Mouse (Mus musculus) v-Abl transformed pro-B cells (cell line): Measurements from ENCODE around the gene Setd7.

ENCODE experiments used
- in situ Hi-C, 2 experiments: fragments of 400-800 bp; cut with MboI; formaldehyde crosslinking; loops; one replicate each; pipeline ENCODE4 v1.15.1; 2025; ENCODE audit not compliant: unreplicated experiment in 2 of 2

Setd7 gene

GRCm38 (mm10) chr3:51561109-51561992 is 672 bp upstream of the Setd7 start:
- in situ Hi-C loops = loop anchor here in 1 of 2 experiments (5.0 kb wide), 2 partner anchors 79 to 184 kb away; partner anchors contain the start of gene Rab33b

GRCm38 (mm10) chr3:51559594-51560450 is 857 bp downstream of the Setd7 start:
- in situ Hi-C loops = loop anchor here in 1 of 2 experiments (5.0 kb wide), 2 partner anchors 78 to 183 kb away; partner anchors contain the start of gene Rab33b

- in situ Hi-C loops = no loop called here
Measured at GRCm38 (mm10) chr3:51555583-51555982, 5.1 kb downstream of the Setd7 start.

GRCm38 (mm10) chr3:51554836-51555235 is 5.8 kb downstream of the Setd7 start:
- in situ Hi-C loops = no loop called here

GRCm38 (mm10) chr3:51554067-51554466 is 6.6 kb downstream of the Setd7 start:
- in situ Hi-C loops = no loop called here

GRCm38 (mm10) chr3:51553497-51553875 is 7.2 kb downstream of the Setd7 start:
- in situ Hi-C loops = no loop called here

GRCm38 (mm10) chr3:51552841-51553496 is 7.7 kb downstream of the Setd7 start:
- in situ Hi-C loops = no loop called here

- in situ Hi-C loops = no loop called here
Measured at GRCm38 (mm10) chr3:51552197-51552596, 8.5 kb downstream of the Setd7 start.

GRCm38 (mm10) chr3:51548987-51549579 is 11.6 kb downstream of the Setd7 start:
- in situ Hi-C loops = loop anchor here in 1 of 2 experiments (10.0 kb wide), 2 partner anchors 64 to 174 kb away; partner anchors contain the start of gene Rab33b

- in situ Hi-C loops = loop anchor here in 1 of 2 experiments (10.0 kb wide), 2 partner anchors 63 to 173 kb away; partner anchors contain the start of gene Rab33b
Measured at GRCm38 (mm10) chr3:51547577-51547976, 13.1 kb downstream of the Setd7 start.

GRCm38 (mm10) chr3:51544442-51545128 is 16.1 kb downstream of the Setd7 start:
- in situ Hi-C loops = loop anchor here in 1 of 2 experiments (10.0 kb wide), 2 partner anchors 60 to 170 kb away; partner anchors contain the start of gene Rab33b

GRCm38 (mm10) chr3:51540659-51541058 is 20.0 kb downstream of the Setd7 start:
- in situ Hi-C loops = loop anchor here in 1 of 2 experiments (10.0 kb wide), 2 partner anchors 56 to 166 kb away; partner anchors contain the start of gene Rab33b

- in situ Hi-C loops = loop anchor here in 1 of 2 experiments (10.0 kb wide), 2 partner anchors 55 to 165 kb away; partner anchors contain the start of gene Rab33b
Measured at GRCm38 (mm10) chr3:51539567-51540408, 20.9 kb downstream of the Setd7 start.

GRCm38 (mm10) chr3:51534013-51534412 is 26.7 kb downstream of the Setd7 start:
- in situ Hi-C loops = no loop called here

- in situ Hi-C loops = no loop called here
Measured at GRCm38 (mm10) chr3:51533573-51533972, 27.1 kb downstream of the Setd7 start.

- in situ Hi-C loops = no loop called here
Measured at GRCm38 (mm10) chr3:51532282-51532620, 28.4 kb downstream of the Setd7 start.

GRCm38 (mm10) chr3:51531473-51532281 is 29.0 kb downstream of the Setd7 start:
- in situ Hi-C loops = no loop called here

GRCm38 (mm10) chr3:51526891-51527290 is 33.8 kb downstream of the Setd7 start:
- in situ Hi-C loops = no loop called here
